Mouse (Mus musculus) olfactory bulb, adult 2 months (tissue): ENCODE measurements at regions not wholly inside any gene's neighbourhood (a gene's known extent, or its start where the extent isn't known, plus 50 kb on each side); places are given as distances from the start of the nearest gene placed in this dataset.

Experiments
- CTCF ChIP-seq: fragments of 200-500 bp; IDR thresholded peaks from 2 replicates; pipeline ENCODE4 v1.5.1; 2012; ENCODE audit warnings: low read depth, mild to moderate bottlenecking, low read length, moderate library complexity; ENCODE audit not compliant: insufficient read depth
- POLR2A ChIP-seq: fragments of 200-500 bp; IDR thresholded peaks from 2 replicates; pipeline ENCODE4 v1.6.1; 2012; ENCODE audit warnings: mild to moderate bottlenecking, low read depth, low read length, moderate library complexity; ENCODE audit not compliant: insufficient read depth

DNA sequence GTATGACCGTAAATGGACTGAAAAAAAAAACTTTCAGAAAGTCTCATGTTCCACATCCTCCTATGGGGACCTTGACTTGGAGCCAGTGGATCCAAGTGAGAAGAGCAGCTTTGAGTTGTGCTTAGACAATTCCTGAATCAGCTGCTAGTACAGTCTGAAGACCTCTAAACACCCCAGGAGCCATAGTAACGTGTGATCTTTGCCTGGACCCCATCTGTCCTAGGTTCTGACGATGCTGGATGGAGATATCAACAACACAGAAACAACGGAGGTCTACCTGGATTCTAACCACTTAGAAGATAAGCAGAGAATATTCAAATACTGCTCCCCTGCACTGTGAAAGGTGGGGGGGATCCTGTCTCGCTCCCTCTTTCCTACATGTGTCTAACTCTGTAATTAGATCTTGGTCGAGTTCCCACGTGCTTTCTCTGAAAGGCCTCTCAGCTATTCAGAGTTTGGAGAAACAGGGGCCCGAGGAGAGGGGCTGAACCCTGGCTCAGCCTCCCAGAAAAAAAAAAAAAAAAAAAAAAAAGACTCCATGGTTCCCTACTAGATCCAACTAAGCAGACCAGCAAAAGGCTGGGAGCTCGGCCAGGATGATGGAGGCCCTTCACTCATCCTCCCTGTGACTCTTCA is 101.1 kb downstream of the Mis18a start:
- TF ChIP-seq CTCF (no peak), POLR2A (no peak)
